Mouse (Mus musculus) testis, postnatal 10 days (tissue): Measurements from ENCODE around the gene 4933402D24Rik.

Experiments used
- DNase-seq: peaks from one replicate; pipeline ENCODE4 v3.0.0; 2021; ENCODE audit warnings: low spot score

Gene 4933402D24Rik

DNA sequence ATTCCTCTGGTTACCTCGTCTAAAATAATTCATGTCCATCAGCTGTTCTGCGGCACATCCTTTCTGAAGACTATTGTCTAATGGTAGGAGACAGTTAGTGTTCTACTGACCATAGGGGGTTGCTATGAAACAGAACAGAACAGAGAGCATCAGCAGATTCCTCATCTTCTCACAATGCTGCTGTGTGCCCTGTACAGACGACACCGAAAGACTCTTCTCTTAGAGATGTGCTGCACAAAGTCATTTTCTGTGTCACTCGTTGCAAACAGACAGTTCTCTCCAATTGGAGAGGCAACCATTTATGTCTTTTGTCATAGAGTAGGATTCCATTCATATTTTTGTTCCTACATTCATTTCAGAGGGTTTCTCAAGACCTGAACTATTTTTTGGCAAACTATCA, at the start of gene 4933402D24Rik:
4933402D24Rik (minus strand) TSS at position 101 of the 400 bp plus-strand sequence.
- no peak for DNase-seq

DNA sequence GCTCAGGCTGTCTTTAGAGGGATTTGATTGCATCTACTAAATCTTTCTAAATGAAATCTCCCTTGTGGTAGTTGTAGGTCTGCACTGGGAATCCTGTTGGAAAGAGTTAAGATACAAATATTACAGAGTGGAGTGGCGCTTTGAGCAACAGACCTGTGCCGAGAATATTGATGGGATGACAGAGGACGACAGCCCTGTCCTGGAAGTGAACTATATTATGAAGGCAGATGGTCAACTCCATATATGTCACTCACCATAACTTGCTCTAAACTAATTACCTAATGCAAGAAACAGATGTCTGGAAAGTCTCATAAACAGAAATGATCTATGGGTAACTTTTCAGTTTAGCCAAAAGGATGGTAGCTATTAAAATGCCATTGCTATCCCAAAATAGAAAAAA, 39.5 kb upstream of the 4933402D24Rik start:
- DNase-seq: no peak

DNA sequence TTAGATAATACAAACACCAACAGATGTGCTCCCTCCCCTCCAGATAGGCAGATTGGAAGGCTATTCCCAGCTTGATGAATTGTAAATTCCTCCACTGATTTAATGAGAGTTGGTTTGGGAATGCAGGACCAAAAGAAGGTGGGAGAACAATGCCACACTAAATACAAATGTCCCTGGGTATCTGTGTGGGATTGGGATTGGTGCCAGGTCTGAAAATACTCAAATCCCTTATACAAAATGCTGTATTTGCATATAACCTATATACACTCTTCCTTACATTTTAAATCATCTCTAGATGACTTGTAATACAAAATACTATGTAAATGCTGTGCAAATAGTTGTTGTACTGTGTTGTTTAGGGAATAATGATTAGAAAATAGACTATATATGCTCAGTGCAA, 36.0 kb upstream of the 4933402D24Rik start:
- no peak for DNase-seq

DNA sequence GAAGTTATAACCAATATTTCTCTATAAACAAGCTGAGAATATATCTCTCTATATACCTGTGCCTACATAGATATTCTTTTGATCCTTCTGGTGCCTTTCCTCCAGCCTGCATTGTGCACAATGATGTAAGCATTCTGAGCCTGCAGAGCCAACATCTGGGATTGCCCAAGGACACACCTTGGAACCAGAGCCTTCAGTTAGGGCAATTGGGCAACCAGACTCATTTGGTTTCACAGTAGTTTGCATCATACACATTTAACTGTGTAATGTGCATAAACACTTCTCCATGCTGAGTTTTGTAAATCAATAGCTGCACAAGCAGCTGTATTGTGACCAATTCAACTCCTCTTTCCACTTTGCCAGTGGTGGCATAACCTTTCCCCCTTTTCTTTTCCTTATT, 25.3 kb upstream of the 4933402D24Rik start:
- no peak for DNase-seq

DNA sequence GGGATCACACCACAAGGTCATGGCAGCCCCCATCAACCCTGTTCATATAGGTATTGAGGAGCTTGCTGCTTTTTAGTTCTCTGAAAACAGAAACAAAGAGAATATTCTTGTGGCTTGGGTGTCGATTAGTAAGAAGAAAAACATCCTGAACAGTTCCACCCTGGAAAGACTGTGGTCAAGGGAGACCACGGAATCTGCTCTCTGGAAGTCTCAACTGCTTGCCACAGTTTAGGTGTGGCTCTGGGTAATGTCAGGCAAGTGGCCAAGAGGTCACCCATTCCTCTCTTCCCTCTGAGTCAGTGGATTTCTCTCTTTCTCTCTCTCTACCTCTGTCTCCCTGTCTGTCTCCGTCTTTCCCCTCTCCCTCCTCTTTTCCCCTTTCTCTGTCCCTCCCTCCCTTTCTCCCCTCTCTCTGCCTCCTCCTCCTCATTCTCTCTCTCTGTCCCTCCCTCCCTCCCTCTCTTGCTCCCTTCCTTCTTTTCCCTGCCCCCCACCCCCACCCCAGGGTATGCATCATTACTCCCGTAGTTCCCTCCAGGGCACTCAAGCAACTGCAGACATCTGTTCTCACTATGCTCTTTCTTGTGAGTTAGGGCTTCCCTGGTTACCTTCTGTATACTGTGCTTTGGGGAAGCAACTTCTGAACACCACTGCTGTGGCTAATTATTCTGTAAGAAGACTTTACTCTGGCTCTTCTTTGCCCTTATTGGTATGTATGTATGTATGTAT, 8.0 kb upstream of the 4933402D24Rik start:
- DNase-seq: no peak

DNA sequence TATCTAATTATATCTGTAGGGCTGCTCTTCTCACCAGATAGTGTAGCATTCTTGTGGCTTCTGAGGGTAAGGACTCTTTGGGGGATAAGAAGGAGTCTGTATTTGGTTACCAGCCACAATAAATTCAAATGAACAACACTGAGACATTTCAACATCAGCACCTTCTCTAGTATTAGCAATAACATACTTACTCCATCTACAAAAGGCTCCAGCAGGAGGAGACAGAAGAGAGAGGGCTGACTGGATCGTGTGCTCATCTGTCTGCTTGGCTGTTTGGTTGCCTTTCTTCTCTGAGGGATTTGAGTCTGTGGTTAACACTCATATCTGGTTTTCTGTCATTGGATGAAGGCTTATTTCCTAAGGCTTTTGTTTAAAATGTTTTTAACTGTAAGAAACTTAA, 7.3 kb upstream of the 4933402D24Rik start:
- DNase-seq: no peak

DNA sequence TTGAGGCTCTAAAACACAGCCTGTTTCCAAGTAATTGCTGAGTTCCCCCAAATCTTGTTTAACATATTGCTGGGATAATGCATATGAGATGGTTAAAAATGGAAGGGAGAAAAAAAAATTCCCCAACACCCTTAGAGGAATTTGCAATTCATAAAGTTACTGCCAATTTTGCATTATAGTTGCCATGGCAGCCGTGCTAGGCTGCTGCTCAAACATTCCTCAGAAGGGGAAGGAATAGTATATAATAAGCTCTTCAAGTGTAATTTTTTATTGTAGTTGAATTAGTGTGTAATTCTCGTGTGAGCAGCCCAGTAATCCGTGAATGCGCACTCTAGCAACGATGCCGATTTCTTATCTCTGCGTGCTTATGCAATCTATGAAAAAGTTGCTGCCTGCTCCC, 1.2 kb upstream of the 4933402D24Rik start:
- DNase-seq: no peak

DNA sequence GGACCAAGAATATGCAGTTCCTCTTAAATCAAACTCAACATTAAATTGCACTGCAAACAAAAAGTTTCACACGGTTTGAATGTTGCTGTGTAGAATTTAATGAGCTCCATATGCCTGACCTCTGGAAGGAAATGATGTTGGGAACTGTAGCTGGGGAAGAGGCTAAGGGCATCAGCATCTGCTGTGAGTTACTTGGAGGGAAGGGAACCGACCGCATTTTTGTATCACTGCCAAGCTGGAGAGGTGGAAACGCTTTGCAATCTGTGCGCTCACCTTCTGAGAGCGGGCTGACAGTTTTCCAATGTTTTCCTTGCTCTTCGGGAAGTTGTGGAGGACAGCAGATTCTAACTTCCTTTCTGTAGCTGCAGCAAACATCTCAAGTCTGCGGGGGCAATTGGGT, 955 bp downstream of the 4933402D24Rik start:
- no peak for DNase-seq

DNA sequence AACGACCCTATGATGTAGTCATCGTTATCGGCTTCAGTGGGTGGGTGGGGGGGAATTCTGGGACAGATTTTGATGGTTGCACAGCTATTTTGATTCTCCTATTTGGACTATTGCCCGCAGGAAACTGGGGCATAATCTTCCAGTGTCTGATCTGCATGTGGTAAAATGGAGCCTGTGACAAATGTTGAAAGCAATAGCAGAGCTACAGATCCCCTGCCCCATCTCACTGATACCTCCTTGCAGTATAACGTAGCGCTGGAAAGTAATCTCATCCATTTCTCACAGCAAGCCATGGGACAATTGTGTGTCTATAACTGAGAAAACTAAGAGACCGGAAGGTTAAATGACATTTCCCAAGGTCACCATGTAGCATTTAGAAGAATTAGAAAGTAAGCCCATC, 4.7 kb downstream of the 4933402D24Rik start:
- no peak for DNase-seq

DNA sequence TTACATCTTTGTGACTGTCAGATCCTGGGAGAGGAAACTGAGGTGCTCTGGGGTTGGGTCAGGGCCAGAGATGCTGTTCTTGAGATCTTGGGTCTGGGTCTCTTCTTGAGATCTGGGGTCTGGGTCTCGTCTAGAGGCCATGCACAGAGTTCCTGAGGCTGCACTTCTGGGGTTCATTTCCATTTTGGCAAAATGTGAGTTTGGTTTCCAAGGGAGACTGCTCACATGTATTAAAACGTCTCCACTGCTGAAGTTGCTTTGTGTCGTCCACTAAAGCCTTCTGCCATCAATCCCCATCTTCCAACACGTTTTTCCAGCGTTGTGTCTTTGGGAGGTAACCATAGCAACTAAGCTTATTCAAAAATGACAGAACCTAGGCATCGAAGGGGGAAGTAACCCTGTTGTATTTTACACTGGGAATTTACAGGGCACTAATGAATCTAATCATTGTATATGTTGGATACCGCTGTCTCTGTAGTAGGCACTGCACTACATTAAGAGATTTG, 5.1 kb downstream of the 4933402D24Rik start:
- no peak for DNase-seq

DNA sequence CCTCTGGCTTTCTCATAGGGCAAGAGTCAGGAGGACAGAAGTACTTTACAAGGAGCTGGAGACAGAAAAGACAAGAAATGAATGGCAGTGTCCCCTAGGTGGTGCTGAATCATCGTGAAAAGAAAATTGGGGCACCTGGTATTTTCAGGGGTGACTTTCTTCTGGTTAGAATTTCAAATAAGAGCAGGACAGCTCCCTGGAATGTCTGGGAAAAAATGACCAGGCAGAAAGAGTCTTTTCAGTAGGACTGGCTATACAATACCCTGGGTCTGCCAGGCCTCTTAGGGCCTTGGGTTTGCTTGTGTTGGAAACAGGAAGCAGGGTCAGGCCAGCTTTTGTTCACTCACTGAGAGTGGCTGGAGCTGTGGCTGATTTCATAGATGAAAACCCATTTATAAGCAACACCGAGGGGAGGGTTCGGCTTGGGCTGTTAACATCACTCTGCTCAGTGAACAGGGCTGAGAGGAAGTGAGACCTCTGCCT, 5.8 kb downstream of the 4933402D24Rik start:
- no peak for DNase-seq

DNA sequence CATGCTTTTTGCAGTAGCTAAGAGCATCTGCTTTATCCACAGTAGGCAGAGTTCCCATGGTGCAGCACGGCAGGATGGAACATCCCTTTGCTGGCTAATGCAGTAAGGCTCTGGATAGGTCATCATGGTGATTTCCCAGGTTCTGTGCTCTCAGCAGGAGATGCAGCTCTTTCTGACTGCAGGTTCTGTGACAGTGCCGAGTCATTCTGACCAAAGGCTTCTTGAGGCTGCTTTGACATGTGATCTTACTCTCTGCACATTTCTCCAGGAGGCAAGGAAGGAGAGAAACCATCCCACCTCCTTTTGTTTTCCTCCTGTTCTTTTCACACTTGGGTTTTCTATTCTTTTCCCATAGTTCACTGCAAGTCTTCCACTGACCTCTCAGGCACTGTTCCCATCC, 13.1 kb downstream of the 4933402D24Rik start:
- no peak for DNase-seq

DNA sequence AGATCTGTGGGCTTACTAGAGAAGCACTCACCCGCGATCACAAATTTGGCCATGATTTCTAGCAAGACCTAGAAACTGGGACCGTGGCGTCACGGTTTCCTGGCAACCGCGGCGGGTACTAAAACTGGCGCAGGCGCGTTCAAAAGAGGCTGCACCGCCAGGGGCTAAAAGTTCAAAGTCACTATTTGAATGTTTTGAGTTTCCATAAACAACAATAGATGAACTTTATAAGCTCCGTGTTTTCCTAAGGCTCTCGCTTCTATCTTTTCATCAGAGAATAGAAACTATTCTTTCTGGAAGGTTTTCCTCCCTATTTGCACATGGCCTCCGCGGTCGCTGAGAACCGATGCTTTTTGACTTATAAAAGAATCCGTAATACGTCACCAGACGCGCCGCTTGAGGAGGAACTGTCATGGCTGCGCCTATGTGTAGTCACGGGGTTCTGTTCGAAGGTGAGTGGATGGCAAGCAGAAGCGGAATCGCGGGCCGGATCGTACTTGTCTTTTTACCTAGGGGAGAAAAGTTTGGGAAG, 38.8 kb downstream of the 4933402D24Rik start, which contains the start of the genes Mdh1b and Fastkd2:
Mdh1b (minus strand) TSS at position 79 of the 532 bp plus-strand sequence.
Fastkd2 (plus strand) TSS at position 375 of the 532 bp plus-strand sequence.
- peak; percentile 86 for DNase-seq

DNA sequence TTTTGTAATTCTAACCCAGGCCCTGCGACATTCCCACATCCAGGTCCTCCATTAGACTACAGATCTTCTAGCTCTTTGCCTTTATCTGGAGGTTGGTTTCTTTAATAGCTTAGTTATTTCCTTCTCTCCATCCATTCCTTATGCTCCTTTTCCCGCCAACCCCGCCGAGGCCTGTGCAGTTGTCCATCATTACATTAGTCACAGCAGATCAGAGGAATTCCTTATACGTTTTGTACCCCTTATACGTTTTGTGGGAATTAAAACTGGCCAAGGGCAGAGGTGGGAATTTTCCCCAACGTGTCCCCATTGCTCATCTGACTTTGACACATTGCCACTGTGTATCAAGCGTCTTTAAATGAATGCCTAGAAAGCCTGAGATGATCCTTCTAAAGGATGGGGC, 39.3 kb downstream of the 4933402D24Rik start:
- no peak for DNase-seq

DNA sequence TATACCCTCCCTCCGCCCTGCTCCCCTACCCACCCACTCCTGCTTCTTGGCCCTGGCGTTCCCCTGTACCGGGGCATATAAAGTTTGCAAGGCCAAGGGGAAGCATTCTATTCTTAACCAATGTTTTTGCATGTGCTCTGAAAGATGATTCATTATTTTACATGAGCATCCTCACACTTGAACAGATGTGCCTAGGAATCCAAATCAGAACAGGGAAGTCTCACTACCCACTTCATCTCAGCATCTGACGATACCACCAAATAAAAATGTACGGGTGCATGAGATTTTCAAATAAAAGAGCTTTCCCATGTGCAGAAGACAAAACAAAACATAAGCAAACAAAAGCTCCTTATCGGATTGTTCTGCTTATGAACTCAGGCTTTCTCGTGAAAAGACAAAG, 48.9 kb downstream of the 4933402D24Rik start:
- no peak for DNase-seq

DNA sequence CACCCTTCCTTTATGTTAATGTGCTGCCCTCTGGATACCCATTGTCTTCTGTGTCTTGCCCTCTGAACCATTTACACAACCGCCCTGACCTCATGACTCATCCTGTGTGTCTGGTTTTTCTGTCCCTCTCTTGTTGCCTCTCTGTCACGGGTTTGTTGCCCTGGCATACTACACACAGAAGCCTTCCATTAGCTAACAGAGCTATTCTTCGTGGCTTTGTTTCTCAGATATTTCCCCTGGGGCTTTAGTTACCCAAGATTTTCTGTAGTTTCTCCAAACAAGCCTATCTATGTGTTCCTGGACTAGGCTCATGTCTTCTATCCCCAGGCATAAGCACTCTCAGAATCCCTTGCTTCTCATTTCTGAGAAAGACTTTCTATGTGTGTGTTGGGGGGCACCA, 60.2 kb downstream of the 4933402D24Rik start:
- no peak for DNase-seq

DNA sequence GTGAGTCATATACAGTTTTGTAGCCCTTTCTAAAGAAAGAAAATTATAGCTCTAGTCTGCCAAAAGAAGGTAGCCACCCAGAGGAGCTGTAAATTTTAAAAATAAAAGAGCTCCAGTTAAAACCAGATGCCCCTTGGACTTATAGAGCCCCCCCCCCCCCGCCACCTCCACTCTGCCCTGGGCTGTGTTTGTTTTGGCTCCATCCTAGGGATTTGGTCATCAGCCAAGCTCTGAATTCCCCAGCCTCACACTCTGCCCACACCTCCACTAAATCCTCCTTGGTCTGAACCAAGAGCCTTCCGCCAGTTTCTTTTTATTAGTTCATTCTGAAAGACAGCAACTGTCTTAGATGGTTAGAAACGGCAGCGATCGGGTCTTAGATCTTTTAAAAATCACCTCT, 63.3 kb downstream of the 4933402D24Rik start:
- no peak for DNase-seq
